Comparison of ENCODE assay signal across 19 mouse cellular contexts in the genomic region with DNA sequence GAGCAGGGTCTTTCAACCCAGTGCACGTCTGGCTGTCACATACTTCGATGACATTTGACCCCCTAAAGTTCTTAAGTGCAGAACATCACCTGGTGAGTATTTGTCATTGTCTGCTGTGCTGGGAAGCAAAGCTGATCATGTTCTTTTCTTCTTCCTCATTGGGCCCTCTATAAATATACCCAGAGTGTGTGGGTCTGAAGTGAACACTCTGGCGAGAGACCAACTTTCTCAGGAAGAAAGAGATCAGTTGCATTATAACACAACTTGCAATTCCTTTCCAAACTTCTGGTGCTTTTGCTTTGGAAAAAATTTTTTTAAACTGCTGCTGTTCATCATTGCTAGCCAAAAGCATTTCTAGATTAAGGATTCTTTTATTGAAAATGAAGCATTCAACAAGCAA.
DNase-seq lines count a peak whose midpoint lies in the region; ATAC-seq lines count a peak whose summit lies in the region.
"Had no signal": no experiment of that assay in that cellular context is flagged by ENCODE, and none has a peak within 500 bp of the region (broad histone marks: within the 10 kb centered on the region; RNA-seq: fewer than 3 reads in every experiment).

No protein-coding gene starts in this region.

- WGBS in neural tube, embryonic 15.5 days: 86% methylated on average over 3 of the region's 3 CpGs

- H3K27ac ChIP-seq in neural tube, embryonic 15.5 days (replicated peaks): no peak overlapping the region
- H3K27ac ChIP-seq: embryonic facial prominence, embryonic 13.5 days; forebrain, embryonic 13.5 days; forebrain, embryonic 15.5 days had no signal

- no peaks in the 10 kb centered on the region for H3K4me1 ChIP-seq in neural tube, embryonic 15.5 days

- peak; percentile 80 for ATAC-seq in frontal cortex, adult (ENCODE audit: low TSS enrichment)
- no peak for ATAC-seq in neural tube, embryonic 15.5 days (ENCODE audit: low FRiP score)
- ATAC-seq: forebrain, embryonic 13.5 days; forebrain, embryonic 15.5 days; forebrain, postnatal 0 days had no signal

- H3K4me3 ChIP-seq in neural tube, embryonic 15.5 days (replicated peaks): no peak overlapping the region
- H3K4me3 ChIP-seq: embryonic facial prominence, embryonic 13.5 days; forebrain, embryonic 13.5 days; forebrain, embryonic 15.5 days had no signal

- no peaks in the 10 kb centered on the region for H3K9me3 ChIP-seq in neural tube, embryonic 15.5 days (replicated peaks)
- H3K9me3 ChIP-seq: embryonic facial prominence, embryonic 13.5 days; forebrain, embryonic 13.5 days; forebrain, embryonic 15.5 days had no signal

- H3K27me3 ChIP-seq in neural tube, embryonic 15.5 days (replicated peaks): no peaks in the 10 kb centered on the region
- H3K27me3 ChIP-seq: forebrain, embryonic 13.5 days; forebrain, embryonic 15.5 days had no signal

- H3K9ac ChIP-seq in neural tube, embryonic 15.5 days (replicated peaks): no peak overlapping the region
- H3K9ac ChIP-seq: embryonic facial prominence, embryonic 13.5 days; forebrain, embryonic 13.5 days; forebrain, embryonic 15.5 days; forebrain, postnatal 0 days had no signal

- DNase-seq in frontal cortex, postnatal 14 days (ENCODE audit: low spot score in 2 of 2): no peak
- peak; percentile 2 for DNase-seq in left cerebral cortex, adult 9 months (ENCODE audit: low spot score in 2 of 2)
- no peak for DNase-seq in left cerebral cortex, adult 18-20 months (ENCODE audit: low spot score in 2 of 2)
- DNase-seq in brain, adult 2 months (ENCODE audit: low read depth, low spot score): peak; percentile 55
- peak; percentile 18 for DNase-seq in telencephalon, adult 2 months (ENCODE audit: low read depth, low spot score)
- DNase-seq: adrenal gland, adult 2 months; adrenal gland, postnatal 10 days; adrenal gland, postnatal 25 days; cerebellum, adult 11-12 months; cerebellum, adult 2 months; cerebellum, adult 9-10 months; cerebellum, postnatal 10 days; cerebellum, postnatal 25 days; forebrain, postnatal 0 days had no signal

- no peak overlapping the region for H3K4me2 ChIP-seq in neural tube, embryonic 15.5 days
- H3K4me2 ChIP-seq: embryonic facial prominence, embryonic 13.5 days; forebrain, embryonic 13.5 days; forebrain, embryonic 15.5 days had no signal

- H3K36me3 ChIP-seq in neural tube, embryonic 15.5 days: no peaks in the 10 kb centered on the region
- H3K36me3 ChIP-seq: embryonic facial prominence, embryonic 13.5 days; forebrain, embryonic 15.5 days had no signal

Comparison
In these comparisons a context has a peak if more than half of its experiments do, and no peak if none do; other contexts are left out.
1. DNase-seq: peak in left cerebral cortex, adult 9 months (2 of 2), brain, adult 2 months (single experiment) and telencephalon, adult 2 months (single experiment); none in frontal cortex, postnatal 14 days (0 of 2) and left cerebral cortex, adult 18-20 months (0 of 2).